Mouse (Mus musculus): ENCODE measurements around the gene Mex3d. TPM values are rescaled to one million over a fixed set of nuclear protein-coding genes. Genes with fewer than 3 reads are reported as not detected.

Mex3d gene
- total RNA-seq, 1 experiment from 2014 or later, result 21.8 TPM

GRCm38 (mm10) chr10:80412656-80413541 is 25.4 kb upstream of the Mex3d start:
- peak; percentile 66 for DNase-seq

GRCm38 (mm10) chr10:80407924-80408323 is 20.5 kb upstream of the Mex3d start:
- no peak for DNase-seq

GRCm38 (mm10) chr10:80406684-80407501 is 19.4 kb upstream of the Mex3d start, which contains the start of gene Uqcr11:
Gene Uqcr11, minus strand, starts transcription at chr10:80406830.
- peak; percentile 96 for DNase-seq

GRCm38 (mm10) chr10:80405481-80406173 is 18.2 kb upstream of the Mex3d start:
- peak; percentile 58 for DNase-seq

- DNase-seq, result peak; percentile 90
Measured at GRCm38 (mm10) chr10:80403044-80403692, 15.7 kb upstream of the Mex3d start.

- DNase-seq, result no peak
Measured at GRCm38 (mm10) chr10:80400704-80401161, 13.3 kb upstream of the Mex3d start.

GRCm38 (mm10) chr10:80399973-80400703 is 12.7 kb upstream of the Mex3d start:
- DNase-seq, result no peak

- peak; percentile 100 for DNase-seq
Measured at GRCm38 (mm10) chr10:80399191-80399972, 11.9 kb upstream of the Mex3d start, which contains the start of gene Mbd3. Gene Mbd3, minus strand, starts transcription at chr10:80399550.

GRCm38 (mm10) chr10:80398719-80399190 is 11.3 kb upstream of the Mex3d start:
- DNase-seq, result peak; percentile 99

GRCm38 (mm10) chr10:80398174-80398535 is 10.7 kb upstream of the Mex3d start:
- DNase-seq, result no peak

GRCm38 (mm10) chr10:80397524-80398173 is 10.2 kb upstream of the Mex3d start:
- no peak for DNase-seq

- DNase-seq, result no peak
Measured at GRCm38 (mm10) chr10:80396822-80397523, 9.5 kb upstream of the Mex3d start.

GRCm38 (mm10) chr10:80395025-80395627 is 7.7 kb upstream of the Mex3d start:
- no peak for DNase-seq

- DNase-seq, result no peak
Measured at GRCm38 (mm10) chr10:80392687-80393086, 5.2 kb upstream of the Mex3d start.

GRCm38 (mm10) chr10:80390697-80391096 is 3.2 kb upstream of the Mex3d start:
- DNase-seq, result no peak

- no peak for DNase-seq
Measured at GRCm38 (mm10) chr10:80389185-80389708, 1.8 kb upstream of the Mex3d start.

- no peak for DNase-seq
Measured at GRCm38 (mm10) chr10:80388731-80389130, 1.3 kb upstream of the Mex3d start.

All from adrenal gland, postnatal 14 days (tissue).